In the genomic region with DNA sequence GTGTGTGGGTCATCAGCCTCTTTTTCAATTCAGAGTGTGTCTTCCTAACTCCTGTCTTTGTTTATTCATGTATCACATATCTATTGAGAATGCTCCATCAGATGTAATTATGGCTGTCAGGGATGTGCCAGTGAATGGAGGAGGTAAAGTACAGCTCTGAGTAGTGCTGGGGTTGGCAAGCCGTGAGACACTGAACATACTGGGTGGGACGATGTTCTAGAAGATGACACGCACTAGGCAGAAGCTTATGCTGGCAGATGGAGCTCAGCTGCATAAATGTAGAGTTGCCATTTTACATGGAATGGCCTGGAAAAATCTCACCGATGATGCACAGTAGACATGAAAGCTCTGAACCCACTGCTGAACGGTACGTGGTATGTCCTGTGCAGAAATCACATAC, we compare ENCODE assay signal across 16 mouse cellular contexts.
DNase-seq lines count a peak whose midpoint lies in the region; ATAC-seq lines count a peak whose summit lies in the region.
"Had no signal": no experiment of that assay in that cellular context is flagged by ENCODE, and none has a peak within 500 bp of the region (broad histone marks: within the 10 kb centered on the region; RNA-seq: fewer than 3 reads in every experiment).

No protein-coding gene starts in this region.

- no peak for DNase-seq in frontal cortex, postnatal 25 days (ENCODE audit: low spot score in 2 of 2)
- peak; percentile 23 for DNase-seq in right cerebral cortex, adult 18-20 months
- DNase-seq in right cerebral cortex, postnatal 14 days: no peak
- peak; percentile 34 for DNase-seq in telencephalon, adult 2 months (ENCODE audit: low read depth, low spot score)
- DNase-seq in lung, postnatal 25 days (ENCODE audit: low spot score): no peak
- DNase-seq: adrenal gland, adult 2 months; adrenal gland, postnatal 10 days; adrenal gland, postnatal 25 days; cerebellum, adult 11-12 months; cerebellum, adult 2 months; cerebellum, adult 9-10 months; cerebellum, postnatal 10 days; cerebellum, postnatal 25 days had no signal

- ATAC-seq in frontal cortex, adult (ENCODE audit: low TSS enrichment): peak; percentile 97
- ATAC-seq: forebrain, embryonic 14.5 days; forebrain, embryonic 16.5 days had no signal

Comparison
In these comparisons a context has a peak if more than half of its experiments do, and no peak if none do; other contexts are left out.
1. DNase-seq: peak in right cerebral cortex, adult 18-20 months (single experiment) and telencephalon, adult 2 months (single experiment); none in frontal cortex, postnatal 25 days (0 of 2), right cerebral cortex, postnatal 14 days (single experiment) and lung, postnatal 25 days (single experiment).